Mouse (Mus musculus): ENCODE data around the gene Srrm4. TPM values are rescaled to one million over a fixed set of nuclear protein-coding genes. Genes with fewer than 3 reads are reported as not detected.

Srrm4 gene
- polyA plus RNA-seq, 1 experiment from 2014 or later = 0.18 TPM

GRCm38 (mm10) chr5:116408965-116409364 is 182.7 kb downstream of the Srrm4 start:
- H3K27me3 ChIP-seq (ENCODE audit: insufficient read depth, low read length) = no peaks in the 10 kb centered on the region
- H3K9me3 ChIP-seq (ENCODE audit: low read depth, low read length) = no peaks in the 10 kb centered on the region
- peaks cover 11% of the 10 kb centered on the region for H3K4me1 ChIP-seq (ENCODE audit: insufficient read depth)
- no peak overlapping the region for H3K4me3 ChIP-seq (ENCODE audit: low read depth, low read length)
- no peaks in the 10 kb centered on the region for H3K36me3 ChIP-seq (ENCODE audit: insufficient read depth)
- no peak for DNase-seq
- 0 out of 2 replicates have a peak, but pooled peaks have one; percentile 11 for TF ChIP-seq CTCF (IDR thresholded peaks at IDR 0.05; ENCODE audit: low read depth)
- no peak overlapping the region for H3K9ac ChIP-seq
- WGBS = 57% methylated on average over 9 of the region's 9 CpGs
- no peak for ATAC-seq (ENCODE audit: insufficient read depth)
- H3K27ac ChIP-seq (ENCODE audit: low read depth) = peak overlapping the region; percentile 30; the same call in 1 of the 2 replicates
- H3K4me2 ChIP-seq = no peak overlapping the region

- 22% methylated on average over 6 of the region's 6 CpGs for WGBS
- H3K9me3 ChIP-seq (ENCODE audit: low read depth, low read length) = no peaks in the 10 kb centered on the region
- H3K36me3 ChIP-seq (ENCODE audit: insufficient read depth) = no peaks in the 10 kb centered on the region
- no peak for ATAC-seq (ENCODE audit: insufficient read depth)
- H3K4me3 ChIP-seq (ENCODE audit: low read depth, low read length) = no peak overlapping the region
- no peak overlapping the region for H3K9ac ChIP-seq
- no peak overlapping the region for H3K4me2 ChIP-seq
- no peak for TF ChIP-seq CTCF (IDR thresholded peaks at IDR 0.05; ENCODE audit: low read depth)
- peak overlapping the region; percentile 31; the same call in 1 of the 2 replicates for H3K27ac ChIP-seq (ENCODE audit: low read depth)
- no peaks in the 10 kb centered on the region for H3K27me3 ChIP-seq (ENCODE audit: insufficient read depth, low read length)
- peak; percentile 54 for DNase-seq
- peaks cover 11% of the 10 kb centered on the region for H3K4me1 ChIP-seq (ENCODE audit: insufficient read depth)
Measured at GRCm38 (mm10) chr5:116407936-116408335, 183.7 kb downstream of the Srrm4 start.

GRCm38 (mm10) chr5:116407321-116407720 is 184.3 kb downstream of the Srrm4 start:
- H3K27me3 ChIP-seq (ENCODE audit: insufficient read depth, low read length) = no peaks in the 10 kb centered on the region
- DNase-seq = peak; percentile 34
- no peak overlapping the region for H3K4me2 ChIP-seq
- 19% methylated on average over 4 of the region's 4 CpGs for WGBS
- no peaks in the 10 kb centered on the region for H3K9me3 ChIP-seq (ENCODE audit: low read depth, low read length)
- no peak for TF ChIP-seq CTCF (IDR thresholded peaks at IDR 0.05; ENCODE audit: low read depth)
- ATAC-seq (ENCODE audit: insufficient read depth) = peak; percentile 35; the same call in 1 of the 2 replicates
- H3K4me1 ChIP-seq (ENCODE audit: insufficient read depth) = peaks cover 11% of the 10 kb centered on the region
- H3K27ac ChIP-seq (ENCODE audit: low read depth) = peak overlapping the region; percentile 31; the same call in 1 of the 2 replicates
- no peak overlapping the region for H3K4me3 ChIP-seq (ENCODE audit: low read depth, low read length)
- H3K9ac ChIP-seq = no peak overlapping the region
- no peaks in the 10 kb centered on the region for H3K36me3 ChIP-seq (ENCODE audit: insufficient read depth)

- H3K4me1 ChIP-seq (ENCODE audit: insufficient read depth) = peaks cover 11% of the 10 kb centered on the region
- WGBS = 51% methylated on average over 3 of the region's 3 CpGs
- TF ChIP-seq CTCF (IDR thresholded peaks at IDR 0.05; ENCODE audit: low read depth) = no peak
- H3K27me3 ChIP-seq (ENCODE audit: insufficient read depth, low read length) = no peaks in the 10 kb centered on the region
- no peak overlapping the region for H3K27ac ChIP-seq (ENCODE audit: low read depth)
- H3K4me3 ChIP-seq (ENCODE audit: low read depth, low read length) = no peak overlapping the region
- H3K9ac ChIP-seq = no peak overlapping the region
- H3K9me3 ChIP-seq (ENCODE audit: low read depth, low read length) = no peaks in the 10 kb centered on the region
- no peak for ATAC-seq (ENCODE audit: insufficient read depth)
- no peaks in the 10 kb centered on the region for H3K36me3 ChIP-seq (ENCODE audit: insufficient read depth)
- no peak overlapping the region for H3K4me2 ChIP-seq
- DNase-seq = no peak
Measured at GRCm38 (mm10) chr5:116406507-116406906, 185.1 kb downstream of the Srrm4 start.

GRCm38 (mm10) chr5:116405934-116406333 is 185.7 kb downstream of the Srrm4 start:
- H3K9me3 ChIP-seq (ENCODE audit: low read depth, low read length) = no peaks in the 10 kb centered on the region
- H3K27ac ChIP-seq (ENCODE audit: low read depth) = no peak overlapping the region
- ATAC-seq (ENCODE audit: insufficient read depth) (no peak), DNase-seq (no peak)
- no peak for TF ChIP-seq CTCF (IDR thresholded peaks at IDR 0.05; ENCODE audit: low read depth)
- H3K9ac ChIP-seq = no peak overlapping the region
- H3K4me3 ChIP-seq (ENCODE audit: low read depth, low read length) = no peak overlapping the region
- no peak overlapping the region for H3K4me2 ChIP-seq
- 87% methylated on average over 1 of the region's 1 CpGs for WGBS
- H3K4me1 ChIP-seq (ENCODE audit: insufficient read depth) = peaks cover 10% of the 10 kb centered on the region
- H3K36me3 ChIP-seq (ENCODE audit: insufficient read depth) = no peaks in the 10 kb centered on the region
- H3K27me3 ChIP-seq (ENCODE audit: insufficient read depth, low read length) = no peaks in the 10 kb centered on the region

GRCm38 (mm10) chr5:116404063-116404462 is 187.6 kb downstream of the Srrm4 start:
- Histone ChIP-seq H3K4me2 (no peak overlapping the region), H3K27ac (ENCODE audit: low read depth) (no peak overlapping the region), H3K9ac (no peak overlapping the region), H3K4me1 (ENCODE audit: insufficient read depth) (no peaks in the 10 kb centered on the region; the same call in 1 of the 2 replicates), H3K27me3 (ENCODE audit: insufficient read depth, low read length) (no peaks in the 10 kb centered on the region), H3K9me3 (ENCODE audit: low read depth, low read length) (no peaks in the 10 kb centered on the region), H3K4me3 (ENCODE audit: low read depth, low read length) (no peak overlapping the region), H3K36me3 (ENCODE audit: insufficient read depth) (no peaks in the 10 kb centered on the region)
- no peak for ATAC-seq (ENCODE audit: insufficient read depth)
- DNase-seq = no peak
- no peak for TF ChIP-seq CTCF (IDR thresholded peaks at IDR 0.05; ENCODE audit: low read depth)
- WGBS = 81% methylated on average over 2 of the region's 2 CpGs

GRCm38 (mm10) chr5:116400801-116401200 is 190.8 kb downstream of the Srrm4 start:
- Histone ChIP-seq H3K9ac (no peak overlapping the region), H3K4me2 (no peak overlapping the region), H3K27me3 (ENCODE audit: insufficient read depth, low read length) (no peaks in the 10 kb centered on the region), H3K27ac (ENCODE audit: low read depth) (no peak overlapping the region), H3K36me3 (ENCODE audit: insufficient read depth) (no peaks in the 10 kb centered on the region), H3K4me1 (ENCODE audit: insufficient read depth) (no peaks in the 10 kb centered on the region), H3K4me3 (ENCODE audit: low read depth, low read length) (no peak overlapping the region), H3K9me3 (ENCODE audit: low read depth, low read length) (no peaks in the 10 kb centered on the region)
- WGBS = 85% methylated on average over 3 of the region's 3 CpGs
- DNase-seq (no peak), ATAC-seq (ENCODE audit: insufficient read depth) (no peak)
- no peak for TF ChIP-seq CTCF (IDR thresholded peaks at IDR 0.05; ENCODE audit: low read depth)
